Mouse (Mus musculus) erythroblast, embryonic 14.5 days (primary cell): Measurements from ENCODE around the gene Uqcc2. TPM values are rescaled to one million over a fixed set of nuclear protein-coding genes. Genes with fewer than 3 reads are reported as not detected.

Source experiments
- H3K27me3 ChIP-seq: 2 replicates; pipeline ENCODE4 v1.6.1; 2012; ENCODE audit warnings: inconsistent platforms; ENCODE audit not compliant: control insufficient read depth
- H3K36me3 ChIP-seq: 2 replicates; pipeline ENCODE4 v1.6.1; 2012; ENCODE audit warnings: mild to moderate bottlenecking, inconsistent platforms; ENCODE audit not compliant: control insufficient read depth
- H3K4me1 ChIP-seq: 2 replicates; pipeline ENCODE4 v1.6.1; 2012; ENCODE audit warnings: inconsistent platforms; ENCODE audit not compliant: control insufficient read depth
- H3K4me3 ChIP-seq: replicated peaks from 2 replicates; pipeline ENCODE3; 2012; ENCODE audit warnings: moderate library complexity, mild to moderate bottlenecking, inconsistent platforms
- H3K9me3 ChIP-seq: 2 replicates; pipeline ENCODE4 v1.6.1; 2012; ENCODE audit warnings: low read length, inconsistent platforms, mixed read lengths; ENCODE audit not compliant: control insufficient read depth
- GATA1 ChIP-seq: IDR thresholded peaks from 2 replicates; pipeline ENCODE4 v1.6.1; 2012; ENCODE audit warnings: low read length, inconsistent platforms, mixed read lengths
- TAL1 ChIP-seq: IDR thresholded peaks from 3 replicates; pipeline ENCODE4 v1.6.1; 2012; ENCODE audit warnings: low read length, inconsistent platforms, mixed read lengths
- polyA plus RNA-seq: library from polyadenylated mRNA; stranded (reverse); fragments of >175 nt; gene quantifications from 2 replicates; pipeline ENCODE4 v1.2.3, GENCODE M21; 2012

Uqcc2 gene
- polyA plus RNA-seq, 1 experiment: 25.9 TPM

DNA sequence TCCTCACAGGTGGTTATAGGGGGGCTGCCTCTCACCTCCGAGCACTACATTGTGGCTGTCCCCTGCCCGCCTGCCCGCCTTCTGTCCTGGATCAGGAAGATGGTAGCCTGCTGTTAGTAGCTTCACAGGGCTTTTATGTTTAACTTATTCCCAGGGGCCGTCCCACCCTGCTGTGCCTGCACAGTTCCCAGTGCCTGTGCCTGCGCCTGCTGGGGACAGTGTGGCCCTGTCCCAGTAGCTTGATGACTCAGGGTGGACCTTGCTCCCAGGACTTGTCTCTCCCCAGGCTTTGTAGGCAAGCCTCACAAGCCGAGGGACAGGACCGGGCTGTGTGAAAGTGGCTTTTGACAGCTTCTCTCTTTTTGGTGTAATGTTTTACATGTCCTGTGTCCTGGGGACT lies 11.9 kb downstream of the Uqcc2 start:
- no peak overlapping the region for H3K4me3 ChIP-seq
- TF ChIP-seq TAL1: no peak
- no peak for TF ChIP-seq GATA1
- H3K36me3 ChIP-seq: peaks cover 47% of the 10 kb centered on the region
- H3K27me3 ChIP-seq: no peaks in the 10 kb centered on the region
- H3K9me3 ChIP-seq: peaks cover 2% of the 10 kb centered on the region; the same call in 1 of the 2 replicates
- H3K4me1 ChIP-seq: peaks cover 2% of the 10 kb centered on the region; the same call in 1 of the 2 replicates

DNA sequence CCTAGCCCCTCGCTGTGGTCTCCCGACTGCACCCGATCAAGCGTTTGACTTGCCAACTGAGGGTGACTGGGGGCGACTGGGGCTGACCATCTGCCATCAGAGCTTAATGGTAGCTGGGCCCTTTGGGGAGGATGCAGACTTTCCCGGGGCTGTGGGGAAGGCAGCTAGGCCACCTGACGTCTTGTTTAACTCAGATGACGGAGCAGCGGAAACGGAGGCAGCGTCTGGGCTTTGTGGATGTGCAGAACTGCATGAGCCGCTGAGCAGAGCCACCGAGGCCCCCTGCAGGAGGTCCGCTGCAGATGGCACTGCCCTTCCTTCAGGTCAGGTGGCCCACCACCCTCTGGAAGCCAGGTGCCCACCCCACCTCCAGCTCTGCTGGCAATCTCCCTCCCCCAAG lies 12.4 kb downstream of the Uqcc2 start:
- no peaks in the 10 kb centered on the region for H3K27me3 ChIP-seq
- peaks cover 6% of the 10 kb centered on the region for H3K9me3 ChIP-seq
- TF ChIP-seq TAL1: no peak
- no peak for TF ChIP-seq GATA1
- peaks cover 47% of the 10 kb centered on the region for H3K36me3 ChIP-seq
- peaks cover 2% of the 10 kb centered on the region; the same call in 1 of the 2 replicates for H3K4me1 ChIP-seq
- no peak overlapping the region for H3K4me3 ChIP-seq

DNA sequence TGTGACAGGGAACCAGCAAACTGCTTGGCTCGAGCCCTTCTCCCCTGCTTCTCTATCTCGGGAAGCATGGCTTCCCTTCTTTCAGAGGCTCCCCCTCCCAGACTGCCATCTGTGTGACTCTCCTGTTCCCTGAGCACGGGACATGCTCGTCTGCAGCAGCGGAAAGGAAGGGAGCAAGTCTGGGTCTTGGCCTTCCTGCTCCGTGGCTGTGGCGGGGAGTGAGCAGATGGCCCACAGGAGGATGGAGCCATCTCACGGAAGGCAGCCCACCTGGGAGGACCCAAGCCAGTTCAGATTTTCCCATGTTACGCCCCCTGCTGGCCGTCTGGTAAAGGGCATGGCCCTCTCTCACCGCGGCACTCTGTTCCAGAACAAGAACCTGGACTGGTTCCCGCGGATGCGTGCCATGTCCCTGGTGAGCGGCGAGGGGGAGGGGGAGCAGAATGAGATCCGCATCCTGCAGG lies 13.1 kb downstream of the Uqcc2 start:
- H3K4me3 ChIP-seq: no peak overlapping the region
- H3K4me1 ChIP-seq: peaks cover 2% of the 10 kb centered on the region; the same call in 1 of the 2 replicates
- peaks cover 12% of the 10 kb centered on the region for H3K9me3 ChIP-seq
- no peak for TF ChIP-seq TAL1
- no peak for TF ChIP-seq GATA1
- H3K27me3 ChIP-seq: no peaks in the 10 kb centered on the region
- H3K36me3 ChIP-seq: peaks cover 46% of the 10 kb centered on the region

DNA sequence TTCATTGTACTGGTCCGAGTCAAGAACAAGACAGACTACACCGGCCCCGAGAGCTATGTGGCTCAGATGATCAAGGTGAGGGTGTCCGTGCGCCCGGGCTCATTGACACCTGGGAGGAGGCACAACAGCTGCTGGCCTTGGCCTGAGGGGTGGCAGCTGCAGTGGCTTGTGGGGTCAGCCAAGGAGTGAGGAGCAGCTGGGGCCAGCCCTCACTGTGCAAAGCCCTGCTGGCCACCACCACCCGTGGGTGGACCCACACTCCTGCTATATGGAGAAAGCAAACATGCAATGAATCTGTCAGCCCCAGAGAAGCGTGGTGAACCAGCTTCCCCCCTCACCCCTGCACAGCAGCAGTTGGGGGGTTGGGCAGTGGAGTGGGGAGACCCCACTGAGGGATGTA lies 13.8 kb downstream of the Uqcc2 start:
- peaks cover 40% of the 10 kb centered on the region for H3K36me3 ChIP-seq
- H3K9me3 ChIP-seq: peaks cover 14% of the 10 kb centered on the region
- peaks cover 2% of the 10 kb centered on the region; the same call in 1 of the 2 replicates for H3K4me1 ChIP-seq
- no peak overlapping the region for H3K4me3 ChIP-seq
- no peaks in the 10 kb centered on the region for H3K27me3 ChIP-seq
- no peak for TF ChIP-seq TAL1
- no peak for TF ChIP-seq GATA1

DNA sequence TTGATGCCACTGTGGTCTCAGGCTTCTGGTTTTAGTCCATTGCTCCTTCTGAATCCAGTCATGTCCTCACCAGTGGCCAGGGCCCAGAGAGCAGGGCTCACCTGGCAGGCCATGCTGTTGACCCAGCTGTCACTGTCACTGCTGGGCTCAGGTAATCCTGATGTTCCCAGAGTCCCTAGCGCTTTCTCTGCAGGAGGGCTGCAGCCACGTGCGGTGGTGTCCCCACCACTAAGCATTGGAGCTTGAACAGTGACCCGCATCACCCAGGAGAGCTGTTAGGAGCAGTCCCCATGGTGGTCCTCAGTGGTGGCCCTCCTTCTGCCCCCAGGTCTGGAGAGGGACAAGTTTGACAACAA lies 14.2 kb downstream of the Uqcc2 start:
- peaks cover 19% of the 10 kb centered on the region for H3K9me3 ChIP-seq
- H3K36me3 ChIP-seq: peaks cover 35% of the 10 kb centered on the region
- no peak overlapping the region for H3K4me3 ChIP-seq
- H3K4me1 ChIP-seq: peaks cover 2% of the 10 kb centered on the region; the same call in 1 of the 2 replicates
- TF ChIP-seq GATA1 (no peak), TAL1 (no peak)
- no peaks in the 10 kb centered on the region for H3K27me3 ChIP-seq

DNA sequence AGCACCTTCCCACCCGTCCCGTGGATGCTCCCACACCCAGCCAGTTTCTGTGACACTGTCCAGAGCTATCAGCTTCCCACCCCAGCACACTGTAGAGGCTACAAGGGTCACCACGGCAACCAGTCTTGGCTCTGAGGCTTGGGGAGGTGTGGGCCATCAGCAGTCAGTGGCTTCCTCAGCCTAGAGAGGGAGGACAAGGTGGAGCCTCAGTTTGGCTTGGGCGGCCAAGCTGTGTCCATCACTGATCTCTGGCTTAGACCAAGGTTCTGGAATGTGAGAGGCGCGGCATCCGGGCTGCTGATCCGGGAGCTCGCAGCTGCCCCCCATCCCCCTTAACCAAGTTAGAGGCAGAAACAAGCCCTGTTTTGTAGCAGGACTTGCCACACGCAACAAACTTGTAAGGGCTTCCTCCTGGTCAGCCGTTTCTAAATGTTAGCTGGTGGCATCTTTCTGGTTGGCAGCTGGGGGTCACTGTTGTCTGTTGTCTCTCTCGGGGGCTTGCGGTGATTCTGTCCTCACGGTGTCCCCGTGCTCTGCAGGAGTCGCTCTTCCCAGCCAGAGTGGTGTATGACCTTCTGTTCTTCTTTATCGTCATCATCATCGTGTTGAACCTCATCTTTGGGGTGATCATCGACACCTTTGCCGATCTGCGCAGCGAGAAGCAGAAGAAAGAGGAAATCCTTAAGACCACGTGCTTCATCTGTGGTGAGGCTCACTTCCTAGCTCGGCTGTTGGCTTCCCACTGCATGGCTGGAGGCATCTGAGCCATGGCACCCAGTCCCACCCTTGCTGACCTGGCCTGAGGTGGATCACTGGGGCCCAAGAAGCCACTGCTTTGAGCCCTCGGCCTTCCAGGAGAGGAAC lies 14.8 kb downstream of the Uqcc2 start:
- TF ChIP-seq TAL1: no peak
- no peak for TF ChIP-seq GATA1
- H3K4me1 ChIP-seq: peaks cover 1% of the 10 kb centered on the region; the same call in 1 of the 2 replicates
- H3K27me3 ChIP-seq: no peaks in the 10 kb centered on the region
- peaks cover 25% of the 10 kb centered on the region for H3K9me3 ChIP-seq
- H3K4me3 ChIP-seq: no peak overlapping the region
- peaks cover 31% of the 10 kb centered on the region for H3K36me3 ChIP-seq

DNA sequence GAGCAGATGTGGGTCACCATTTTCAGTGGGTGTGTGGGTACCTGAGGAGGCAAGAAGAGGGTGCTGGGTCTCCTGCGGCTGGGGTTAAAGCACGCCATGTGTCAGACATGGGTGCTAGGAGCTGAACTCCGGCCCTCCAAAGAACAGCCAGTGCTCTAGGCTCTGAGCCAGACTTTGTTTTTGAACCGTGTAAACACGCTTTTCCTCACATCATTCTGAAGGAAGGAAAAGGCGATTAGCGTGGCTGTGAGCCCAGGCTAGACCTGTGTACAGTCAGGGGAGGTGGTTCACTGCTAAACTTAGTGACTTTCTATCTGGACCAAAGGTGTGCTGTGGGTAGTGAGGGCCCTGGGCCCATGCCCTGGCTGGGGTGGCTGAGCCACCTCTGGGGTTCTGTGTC lies 23.6 kb downstream of the Uqcc2 start:
- peaks cover 26% of the 10 kb centered on the region for H3K9me3 ChIP-seq
- peaks cover 4% of the 10 kb centered on the region; the same call in 1 of the 2 replicates for H3K36me3 ChIP-seq
- no peak overlapping the region for H3K4me3 ChIP-seq
- peaks cover 4% of the 10 kb centered on the region for H3K4me1 ChIP-seq
- no peak for TF ChIP-seq TAL1
- no peak for TF ChIP-seq GATA1
- H3K27me3 ChIP-seq: no peaks in the 10 kb centered on the region

DNA sequence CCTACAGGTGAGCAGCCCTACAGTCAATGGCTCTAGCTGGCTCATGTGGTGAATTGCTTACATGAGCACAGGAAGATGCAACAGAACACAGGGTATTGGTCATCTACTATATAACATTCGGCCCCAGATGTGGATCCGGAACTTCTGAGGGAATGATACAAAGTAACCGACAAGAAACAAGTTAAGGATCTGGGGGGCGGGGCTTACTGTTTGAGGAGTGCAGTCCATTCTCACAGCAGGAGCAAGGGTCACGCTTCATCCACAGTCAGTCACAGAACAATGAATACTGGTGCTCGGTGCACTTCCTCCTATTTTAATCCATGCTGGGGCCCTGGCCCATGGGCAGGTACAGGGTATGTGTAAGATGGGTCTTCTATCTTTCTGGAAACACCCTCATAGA lies 25.8 kb downstream of the Uqcc2 start:
- Histone ChIP-seq H3K36me3 (peaks cover 2% of the 10 kb centered on the region; the same call in 1 of the 2 replicates), H3K4me3 (no peak overlapping the region), H3K4me1 (peaks cover 4% of the 10 kb centered on the region), H3K9me3 (peaks cover 6% of the 10 kb centered on the region), H3K27me3 (no peaks in the 10 kb centered on the region)
- TF ChIP-seq GATA1 (no peak), TAL1 (no peak)

DNA sequence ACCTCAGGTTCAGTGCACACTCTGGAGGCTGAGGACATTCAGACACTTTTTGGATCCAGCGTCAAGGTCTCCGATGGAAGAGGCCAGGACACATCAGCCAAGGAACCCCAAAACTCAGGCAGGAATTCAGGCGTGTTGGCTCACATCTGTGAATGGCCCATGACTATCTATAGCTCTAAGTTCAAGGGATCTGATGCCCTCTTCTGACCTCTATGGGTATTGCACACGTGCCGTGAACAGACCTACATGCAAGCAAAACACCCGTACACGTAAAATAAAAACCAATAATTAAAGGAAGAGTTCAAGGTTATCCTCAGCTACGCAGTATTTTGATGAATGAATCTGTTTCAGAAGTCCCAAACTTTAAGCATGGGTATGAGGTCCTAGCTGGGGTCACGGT lies 27.0 kb downstream of the Uqcc2 start:
- TF ChIP-seq TAL1: no peak
- TF ChIP-seq GATA1: no peak
- Histone ChIP-seq H3K9me3 (peaks cover 6% of the 10 kb centered on the region), H3K4me3 (no peak overlapping the region), H3K4me1 (peaks cover 4% of the 10 kb centered on the region), H3K36me3 (peaks cover 2% of the 10 kb centered on the region; the same call in 1 of the 2 replicates), H3K27me3 (no peaks in the 10 kb centered on the region)
